Mouse (Mus musculus): Measurements from ENCODE around the gene Cass4.

Gene Cass4

GRCm38 (mm10) chr2:172481654-172482385 lies 88.2 kb downstream of the Cass4 start:
- no peak for DNase-seq (ENCODE audit: low spot score in 2 of 2)

Measured in frontal cortex, postnatal 14 days (tissue).